Mouse (Mus musculus): ENCODE measurements around the gene Tgm4.

DNA sequence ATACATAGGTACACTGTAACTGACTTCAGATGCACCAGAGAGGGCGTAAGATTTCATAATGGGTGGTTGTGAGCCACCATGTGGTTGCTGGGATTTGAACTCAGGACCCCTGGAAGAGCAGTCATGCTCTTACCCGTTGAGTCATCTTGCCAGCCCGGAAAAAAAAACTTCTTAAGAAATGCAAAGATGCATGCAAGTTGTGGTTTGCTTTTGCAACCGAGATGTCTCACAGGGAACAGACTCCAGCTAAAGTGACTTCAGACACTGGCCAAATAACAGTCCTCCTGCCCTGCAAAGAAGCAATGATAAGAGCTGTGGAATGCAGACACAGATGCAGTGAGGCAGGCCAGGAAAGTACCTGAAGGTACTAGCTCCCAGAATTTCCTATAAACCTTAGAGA lies 56.3 kb downstream of the Tgm4 start:
- TF ChIP-seq POLR2A (IDR thresholded peaks at IDR 0.05; ENCODE audit: borderline replicate concordance, low read depth, low read length) (no peak), CTCF (IDR thresholded peaks at IDR 0.05; ENCODE audit: low read depth, low read length) (no peak)
